Mouse (Mus musculus): ENCODE results near the gene AI593442. TPM values are rescaled to one million over a fixed set of nuclear protein-coding genes. Genes with fewer than 3 reads are reported as not detected.

Gene AI593442
- polyA plus RNA-seq, 1 experiment from 2014 or later = 0.17 TPM

GRCm38 (mm10) chr9:52645312-52645711 is 34.3 kb downstream of the AI593442 start:
- Histone ChIP-seq H3K27me3 (replicated peaks) (no peaks in the 10 kb centered on the region), H3K27ac (replicated peaks) (no peak overlapping the region), H3K9ac (no peak overlapping the region), H3K4me2 (no peak overlapping the region), H3K36me3 (no peaks in the 10 kb centered on the region), H3K4me3 (no peak overlapping the region), H3K9me3 (no peaks in the 10 kb centered on the region), H3K4me1 (no peaks in the 10 kb centered on the region)
- WGBS = 75% methylated on average over 2 of the region's 2 CpGs
- ATAC-seq (ENCODE audit: extremely low read depth, insufficient number of reproducible peaks, low FRiP score, low TSS enrichment) = no peak

GRCm38 (mm10) chr9:52644626-52645025 is 35.0 kb downstream of the AI593442 start:
- Histone ChIP-seq H3K4me3 (no peak overlapping the region), H3K27ac (replicated peaks) (no peak overlapping the region), H3K9me3 (no peaks in the 10 kb centered on the region; the same call in 1 of the 2 replicates), H3K4me2 (no peak overlapping the region), H3K4me1 (no peaks in the 10 kb centered on the region), H3K9ac (no peak overlapping the region), H3K27me3 (replicated peaks) (no peaks in the 10 kb centered on the region), H3K36me3 (no peaks in the 10 kb centered on the region)
- ATAC-seq (ENCODE audit: extremely low read depth, insufficient number of reproducible peaks, low FRiP score, low TSS enrichment) = no peak
- WGBS = 47% methylated on average over 4 of the region's 4 CpGs

DNA sequence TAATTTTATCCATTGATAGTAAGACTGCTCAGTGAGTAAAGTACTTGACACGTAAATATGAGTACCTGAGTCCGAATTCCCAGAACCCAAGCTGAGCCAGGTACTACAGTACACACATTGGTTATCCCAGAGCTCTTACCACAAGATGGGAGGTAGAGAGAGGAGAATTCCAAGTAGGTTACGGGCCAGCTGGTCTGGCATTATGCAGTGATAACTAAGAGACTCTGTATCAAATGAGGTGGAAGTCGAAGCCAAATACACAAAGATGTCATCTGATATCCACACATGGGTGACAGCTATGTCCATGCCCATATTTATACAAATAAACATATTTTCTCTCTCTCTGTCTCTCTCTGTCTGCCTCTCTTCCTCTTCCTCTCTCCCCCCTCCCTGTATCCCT is 35.4 kb downstream of the AI593442 start:
- H3K4me1 ChIP-seq = no peaks in the 10 kb centered on the region
- no peak overlapping the region for H3K4me2 ChIP-seq
- H3K27me3 ChIP-seq (replicated peaks) = no peaks in the 10 kb centered on the region
- H3K4me3 ChIP-seq = no peak overlapping the region
- H3K27ac ChIP-seq (replicated peaks) = no peak overlapping the region
- H3K9ac ChIP-seq = no peak overlapping the region
- no peak for ATAC-seq (ENCODE audit: extremely low read depth, insufficient number of reproducible peaks, low FRiP score, low TSS enrichment)
- no peaks in the 10 kb centered on the region for H3K36me3 ChIP-seq
- 70% methylated on average over 4 of the region's 4 CpGs for WGBS
- no peaks in the 10 kb centered on the region; the same call in 1 of the 2 replicates for H3K9me3 ChIP-seq

- H3K4me2 ChIP-seq = no peak overlapping the region
- H3K4me1 ChIP-seq = no peaks in the 10 kb centered on the region
- H3K9me3 ChIP-seq = no peaks in the 10 kb centered on the region; the same call in 1 of the 2 replicates
- H3K36me3 ChIP-seq = no peaks in the 10 kb centered on the region
- H3K9ac ChIP-seq = no peak overlapping the region
- H3K27me3 ChIP-seq (replicated peaks) = no peaks in the 10 kb centered on the region
- H3K4me3 ChIP-seq = no peak overlapping the region
- WGBS = 58% methylated on average over 2 of the region's 2 CpGs
- no peak for ATAC-seq (ENCODE audit: extremely low read depth, insufficient number of reproducible peaks, low FRiP score, low TSS enrichment)
- H3K27ac ChIP-seq (replicated peaks) = no peak overlapping the region
Observed at GRCm38 (mm10) chr9:52635991-52636390, 43.6 kb downstream of the AI593442 start.

GRCm38 (mm10) chr9:52623926-52624325 is 55.7 kb downstream of the AI593442 start:
- Histone ChIP-seq H3K4me3 (no peak overlapping the region), H3K36me3 (no peaks in the 10 kb centered on the region), H3K4me1 (no peaks in the 10 kb centered on the region), H3K9me3 (no peaks in the 10 kb centered on the region), H3K27ac (replicated peaks) (no peak overlapping the region), H3K27me3 (replicated peaks) (no peaks in the 10 kb centered on the region), H3K9ac (no peak overlapping the region), H3K4me2 (no peak overlapping the region)
- WGBS = 56% methylated on average over 4 of the region's 4 CpGs
- ATAC-seq (ENCODE audit: extremely low read depth, insufficient number of reproducible peaks, low FRiP score, low TSS enrichment) = no peak

All from heart, embryonic 13.5 days (tissue).